Mouse (Mus musculus) MEL (cell line): ENCODE measurements around the gene Fbxw11.

Source experiments
- CTCF ChIP-seq, 3 experiments: IDR thresholded peaks in 2 of 3; conservative IDR thresholded peaks in 1 of 3; 2 replicates each; pipeline ENCODE4 v1.5.1; 2011 to 2012; ENCODE audit warnings: low read length in 3 of 3, low read depth in 2 of 3, mild to moderate bottlenecking in 2 of 3, improper control_type of control experiment in 1 of 3, inconsistent platforms in 1 of 3, mixed read lengths in 1 of 3, moderate library complexity in 1 of 3; ENCODE audit not compliant: control insufficient read depth in 1 of 3, insufficient read depth in 1 of 3, poor library complexity in 1 of 3, severe bottlenecking in 1 of 3
- E2F4 ChIP-seq: IDR thresholded peaks from 2 replicates; pipeline ENCODE4 v1.6.1; 2011; ENCODE audit warnings: low read depth, low read length, improper control_type of control experiment, borderline replicate concordance
- ELF1 ChIP-seq: IDR thresholded peaks from 2 replicates; pipeline ENCODE4 v1.6.1; 2014; ENCODE audit warnings: low read depth, mild to moderate bottlenecking, inconsistent platforms, low read length, improper control_type of control experiment, moderate library complexity
- EP300 ChIP-seq, 2 experiments: IDR thresholded peaks; 2 replicates each; pipeline ENCODE4 v1.6.1; 2011; ENCODE audit warnings: improper control_type of control experiment in 2 of 2, low read length in 2 of 2, low read depth in 1 of 2, mild to moderate bottlenecking in 1 of 2
- MAFK ChIP-seq: IDR thresholded peaks from 2 replicates; pipeline ENCODE4 v1.6.1; 2011; ENCODE audit warnings: low read depth, mild to moderate bottlenecking, low read length, improper control_type of control experiment, borderline replicate concordance
- MAX ChIP-seq: IDR thresholded peaks from 2 replicates; pipeline ENCODE4 v1.6.1; 2011; ENCODE audit warnings: low read length, improper control_type of control experiment
- MAZ ChIP-seq: IDR thresholded peaks from 2 replicates; pipeline ENCODE4 v1.6.1; 2012; ENCODE audit warnings: low read depth, mild to moderate bottlenecking, inconsistent platforms, low read length, improper control_type of control experiment
- MEF2A ChIP-seq: IDR thresholded peaks from 2 replicates; pipeline ENCODE4 v1.6.1; 2014; ENCODE audit warnings: low read depth, mild to moderate bottlenecking, inconsistent platforms, low read length, improper control_type of control experiment; ENCODE audit not compliant: poor library complexity, insufficient replicate concordance, severe bottlenecking; ENCODE audit errors: extremely low read depth
- MXI1 ChIP-seq: IDR thresholded peaks from 2 replicates; pipeline ENCODE4 v1.6.1; 2011; ENCODE audit warnings: mild to moderate bottlenecking, low read depth, low read length, improper control_type of control experiment
- MYB ChIP-seq: IDR thresholded peaks from 2 replicates; pipeline ENCODE4 v1.6.1; 2011; ENCODE audit warnings: mild to moderate bottlenecking, low read depth, low read length, improper control_type of control experiment
- MYC ChIP-seq: IDR thresholded peaks from 2 replicates; pipeline ENCODE4 v1.6.1; 2011; ENCODE audit warnings: low read depth, mild to moderate bottlenecking, low read length, improper control_type of control experiment, moderate library complexity
- POLR2A ChIP-seq, 2 experiments: IDR thresholded peaks; 2 replicates each; pipeline ENCODE4 v1.6.1; 2011 to 2012; ENCODE audit warnings: low read length in 2 of 2, mild to moderate bottlenecking in 2 of 2, control low read depth in 1 of 2, improper control_type of control experiment in 1 of 2, low read depth in 1 of 2, moderate library complexity in 1 of 2; ENCODE audit not compliant: control insufficient read depth in 1 of 2, insufficient read depth in 1 of 2, poor library complexity in 1 of 2
- POLR2AphosphoS2 ChIP-seq: IDR thresholded peaks from 2 replicates; pipeline ENCODE4 v1.6.1; 2011; ENCODE audit warnings: low read length, improper control_type of control experiment

DNA sequence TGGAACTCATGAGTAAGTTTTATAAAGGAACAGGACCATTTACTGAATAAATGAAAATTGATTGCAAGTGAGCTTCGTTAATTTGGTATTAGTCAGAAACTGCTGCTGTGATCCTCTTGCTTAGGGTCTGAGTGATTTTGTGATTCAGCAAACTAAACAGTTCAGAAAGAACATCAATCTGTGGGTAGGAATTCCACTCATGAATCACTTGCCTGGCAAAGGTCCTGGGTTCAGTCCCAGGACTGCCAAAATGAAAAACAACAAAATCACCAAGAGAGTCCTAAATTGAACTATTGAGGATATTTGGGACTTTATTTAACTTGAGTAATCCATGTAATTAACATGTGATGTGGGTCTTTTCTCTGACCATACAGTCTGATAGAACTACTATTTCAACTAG is 35.3 kb downstream of the Fbxw11 start:
- no peak for TF ChIP-seq POLR2A (IDR thresholded peaks at IDR 0.05; ENCODE audit: control insufficient read depth in 1 of 2, insufficient read depth in 1 of 2, low read depth in 1 of 2, low read length in 2 of 2, poor library complexity in 1 of 2)
- no peak for TF ChIP-seq MEF2A
- TF ChIP-seq CTCF (IDR thresholded peaks at IDR 0.05 in 2 of 3, conservative IDR thresholded peaks at IDR 0.05 in 1 of 3; ENCODE audit: control insufficient read depth in 1 of 3, insufficient read depth in 1 of 3, low read depth in 2 of 3, low read length in 3 of 3, poor library complexity in 1 of 3, severe bottlenecking in 1 of 3) = no peak
- no peak for TF ChIP-seq EP300 (IDR thresholded peaks at IDR 0.05; ENCODE audit: low read depth in 1 of 2, low read length in 2 of 2)
- TF ChIP-seq ELF1 = no peak
- TF ChIP-seq MXI1 = no peak
- TF ChIP-seq POLR2AphosphoS2 = no peak
- no peak for TF ChIP-seq E2F4
- no peak for TF ChIP-seq MAZ
- TF ChIP-seq MAX = no peak
- TF ChIP-seq MAFK = no peak
- no peak for TF ChIP-seq MYB
- no peak for TF ChIP-seq MYC
